Mouse (Mus musculus) thymus, adult 2 months (tissue): ENCODE measurements around the gene Bpifb3. TPM values are rescaled to one million over a fixed set of nuclear protein-coding genes. Genes with fewer than 3 reads are reported as not detected.

Experiments used
- DNase-seq: peaks from one replicate; pipeline ENCODE4 v3.0.0; 2021
- H3K27ac ChIP-seq: fragments of 200-500 bp; 2 replicates; pipeline ENCODE4 v1.5.1; 2012; ENCODE audit warnings: low read length, control low read depth; ENCODE audit not compliant: control insufficient read depth, insufficient read depth
- H3K27me3 ChIP-seq: fragments of 200-500 bp; 2 replicates; pipeline ENCODE4 v1.6.1; 2012; ENCODE audit warnings: mild to moderate bottlenecking, low read length, moderate library complexity, mixed read lengths; ENCODE audit not compliant: control insufficient read depth, insufficient read depth
- H3K36me3 ChIP-seq: fragments of 200-500 bp; 2 replicates; pipeline ENCODE4 v1.6.1; 2012; ENCODE audit warnings: mild to moderate bottlenecking, low read length, moderate library complexity; ENCODE audit not compliant: control insufficient read depth, insufficient read depth
- H3K4me1 ChIP-seq: fragments of 200-500 bp; replicated peaks from 2 replicates; pipeline ENCODE4 v1.6.1; 2012; ENCODE audit warnings: low read length; ENCODE audit not compliant: control insufficient read depth, insufficient read depth
- H3K4me3 ChIP-seq: fragments of 200-500 bp; 2 replicates; pipeline ENCODE4 v1.5.1; 2012; ENCODE audit warnings: mild to moderate bottlenecking, low read length, control low read depth, moderate library complexity; ENCODE audit not compliant: control insufficient read depth, insufficient read depth
- CTCF ChIP-seq: fragments of 200-500 bp; IDR thresholded peaks from 2 replicates; pipeline ENCODE4 v1.5.1; 2012; ENCODE audit warnings: mild to moderate bottlenecking, control low read depth, low read length, moderate library complexity, borderline replicate concordance; ENCODE audit not compliant: control insufficient read depth, poor library complexity, insufficient read depth; ENCODE audit errors: extremely low read depth
- POLR2A ChIP-seq: fragments of 200-500 bp; IDR thresholded peaks from 2 replicates; pipeline ENCODE4 v1.6.1; 2012; ENCODE audit warnings: mild to moderate bottlenecking, low read length, control low read depth, moderate library complexity; ENCODE audit not compliant: control insufficient read depth, poor library complexity, insufficient read depth; ENCODE audit errors: extremely low read depth
- WGBS: fragments of 180-500 bp; shearing (Covaris S2); methylation state at CpG from one replicate; pipeline ENCODE4 v1.1.7; 2018; 5-methylcytosine and 5-hydroxymethylcytosine counted together
- polyA plus RNA-seq: library from polyadenylated mRNA; depleted of rRNA; stranded (reverse); fragments of >200 nt; gene quantifications from 2 replicates; pipeline ENCODE4 v1.2.3, GENCODE M21; 2012

Gene Bpifb3
- polyA plus RNA-seq, 1 experiment, result 0.59 TPM

DNA sequence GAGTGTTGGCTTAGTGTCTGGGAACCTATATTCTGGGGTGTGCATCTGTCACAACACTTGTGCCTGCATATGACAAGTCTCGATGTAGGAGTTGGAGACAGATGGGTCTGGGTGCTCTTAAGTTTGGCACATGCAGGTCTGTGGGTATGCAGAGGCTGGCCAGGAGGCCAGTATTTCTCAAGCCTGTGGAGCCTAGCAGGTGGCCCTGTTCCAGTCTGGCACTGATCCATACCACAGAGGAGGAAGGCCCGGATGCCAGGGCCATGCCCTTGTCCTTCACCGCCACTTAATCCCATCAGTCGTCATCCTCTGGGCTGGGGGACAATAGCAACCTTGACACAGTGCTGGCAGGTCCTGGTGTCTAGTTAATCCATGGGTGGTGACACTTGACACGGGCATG is 3.9 kb upstream of the Bpifb3 start:
- no peaks in the 10 kb centered on the region for H3K4me1 ChIP-seq
- no peaks in the 10 kb centered on the region for H3K36me3 ChIP-seq
- no peak for TF ChIP-seq CTCF
- no peak for TF ChIP-seq POLR2A
- WGBS, result 44% methylated on average over 5 of the region's 5 CpGs
- H3K27me3 ChIP-seq, result no peaks in the 10 kb centered on the region
- H3K27ac ChIP-seq, result no peak overlapping the region
- H3K4me3 ChIP-seq, result no peak overlapping the region
- no peak for DNase-seq

DNA sequence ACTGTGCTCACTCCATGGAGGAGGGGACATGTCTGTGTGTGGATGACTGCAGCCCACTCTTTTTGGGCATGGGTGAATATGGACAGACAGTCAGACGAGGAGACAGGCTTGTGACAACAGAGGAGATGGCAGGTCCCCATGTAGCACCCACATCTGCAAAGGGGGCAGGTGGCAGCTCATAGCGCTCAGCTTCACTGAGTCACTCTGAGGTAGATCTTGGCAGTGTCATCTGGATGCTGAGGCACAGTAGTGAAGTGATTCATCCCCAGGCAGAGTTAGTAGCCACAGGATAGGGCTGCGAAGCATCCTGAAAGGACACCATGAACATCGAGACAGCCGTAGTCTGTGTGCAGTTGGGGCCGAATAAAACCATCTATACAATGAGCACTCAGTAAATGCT is 3.2 kb downstream of the Bpifb3 start:
- Histone ChIP-seq H3K4me1 (no peaks in the 10 kb centered on the region), H3K36me3 (no peaks in the 10 kb centered on the region), H3K27ac (no peak overlapping the region), H3K4me3 (no peak overlapping the region), H3K27me3 (no peaks in the 10 kb centered on the region)
- 95% methylated on average over 6 of the region's 6 CpGs for WGBS
- TF ChIP-seq CTCF (no peak), POLR2A (no peak)
- DNase-seq, result no peak

DNA sequence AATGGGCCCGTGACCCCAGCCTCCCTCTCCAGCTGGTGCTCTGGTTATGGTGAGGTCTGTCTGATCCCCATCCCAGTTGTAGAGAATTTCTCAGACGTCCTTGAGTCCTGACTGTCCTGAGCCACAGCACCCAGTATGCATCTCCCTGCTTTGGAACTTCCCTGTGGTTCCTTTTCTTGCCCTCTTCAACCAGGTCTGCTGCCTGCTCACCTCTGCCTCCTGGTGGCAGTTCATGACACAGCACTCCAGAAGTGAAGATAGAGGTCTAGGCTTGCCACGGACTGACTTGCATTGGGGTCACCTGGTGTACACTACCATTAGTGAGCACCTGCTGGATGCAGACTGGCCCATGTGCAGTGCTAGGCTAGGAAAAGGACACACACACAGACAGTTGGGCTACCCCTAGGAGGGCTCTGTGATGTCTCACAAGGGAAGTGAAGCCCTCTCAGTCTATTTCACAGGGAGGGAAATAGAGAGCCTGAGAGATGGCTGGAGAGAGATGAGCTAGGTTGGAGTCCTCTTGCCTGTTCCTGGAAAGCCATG is 11.9 kb downstream of the Bpifb3 start:
- DNase-seq, result peak; percentile 52
- no peak for TF ChIP-seq POLR2A
- no peak; the same call in 1 of the 2 replicates for TF ChIP-seq CTCF
- Histone ChIP-seq H3K4me1 (no peaks in the 10 kb centered on the region), H3K27me3 (no peaks in the 10 kb centered on the region), H3K27ac (no peak overlapping the region), H3K36me3 (no peaks in the 10 kb centered on the region), H3K4me3 (no peak overlapping the region)
- 42% methylated on average over 3 of the region's 3 CpGs for WGBS

DNA sequence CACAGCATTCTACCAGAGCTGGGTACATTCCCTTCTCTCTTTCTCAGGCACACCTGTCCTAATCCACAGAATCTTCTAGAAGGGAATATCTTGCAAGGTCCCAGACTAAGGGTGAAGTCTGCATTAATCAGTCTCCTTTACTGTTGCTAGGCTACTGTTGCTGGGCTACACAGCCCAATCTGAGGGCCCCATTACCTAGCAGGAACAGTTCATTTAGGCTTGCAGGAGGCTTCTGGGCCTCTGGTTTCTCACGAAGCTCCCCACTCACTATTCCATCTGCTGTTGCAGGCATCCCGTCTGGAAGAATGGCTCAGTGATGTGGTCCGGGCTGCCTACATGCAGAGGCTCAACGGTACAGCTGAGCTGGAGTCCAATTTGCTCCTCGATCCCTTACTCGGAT is 13.1 kb downstream of the Bpifb3 start:
- no peak overlapping the region for H3K27ac ChIP-seq
- no peaks in the 10 kb centered on the region for H3K27me3 ChIP-seq
- WGBS, result 94% methylated on average over 6 of the region's 6 CpGs
- TF ChIP-seq POLR2A (no peak), CTCF (no peak)
- DNase-seq, result no peak
- no peaks in the 10 kb centered on the region for H3K36me3 ChIP-seq
- H3K4me1 ChIP-seq, result no peaks in the 10 kb centered on the region
- H3K4me3 ChIP-seq, result no peak overlapping the region

- WGBS, result 86% methylated on average over 6 of the region's 6 CpGs
- no peak overlapping the region for H3K4me3 ChIP-seq
- H3K27ac ChIP-seq, result no peak overlapping the region
- H3K27me3 ChIP-seq, result no peaks in the 10 kb centered on the region
- DNase-seq, result no peak
- TF ChIP-seq CTCF, result no peak
- no peak for TF ChIP-seq POLR2A
- no peaks in the 10 kb centered on the region for H3K36me3 ChIP-seq
- H3K4me1 ChIP-seq, result 0 out of 2 replicates have a peak, but pooled peaks cover 3% of the 10 kb centered on the region
Observed at GRCm38 (mm10) chr2:153933311-153933710, 15.3 kb downstream of the Bpifb3 start.

GRCm38 (mm10) chr2:153935348-153935747 is 17.3 kb downstream of the Bpifb3 start:
- no peak for DNase-seq
- Histone ChIP-seq H3K27me3 (no peaks in the 10 kb centered on the region), H3K36me3 (no peaks in the 10 kb centered on the region), H3K27ac (no peak overlapping the region), H3K4me3 (no peak overlapping the region), H3K4me1 (0 out of 2 replicates have a peak, but pooled peaks cover 3% of the 10 kb centered on the region)
- WGBS, result 94% methylated on average over 6 of the region's 6 CpGs
- TF ChIP-seq CTCF (no peak), POLR2A (no peak)

- Histone ChIP-seq H3K27me3 (no peaks in the 10 kb centered on the region), H3K27ac (no peak within 1 kb of the TSS), H3K4me1 (0 out of 2 replicates have a peak, but pooled peaks cover 3% of the 10 kb centered on the region), H3K4me3 (no peak within 1 kb of the TSS), H3K36me3 (no peaks in the 10 kb centered on the region)
- no peak for TF ChIP-seq CTCF
- no peak for TF ChIP-seq POLR2A
- WGBS, result 6% methylated on average over 5 of the region's 5 CpGs
- no peak for DNase-seq
Observed at GRCm38 (mm10) chr2:153937843-153938242, 19.8 kb downstream of the Bpifb3 start, which contains the start of gene Bpifb4. Gene Bpifb4 (plus strand): TSS chr2:153938212.
